Mouse (Mus musculus): ENCODE data around the gene Ank2.

GRCm38 (mm10) chr3:127451741-127452140, 47.4 kb downstream of the Ank2 start:
- TF ChIP-seq CTCF (IDR thresholded peaks at IDR 0.05; ENCODE audit: low read depth, low read length) (no peak), POLR2A (IDR thresholded peaks at IDR 0.05; ENCODE audit: extremely low read depth, insufficient read depth, low read length) (no peak)

All from liver, adult 2 months (tissue).